Mouse (Mus musculus) adrenal gland, postnatal 10 days (tissue): ENCODE results near the gene Hsd11b2. TPM values are rescaled to one million over a fixed set of nuclear protein-coding genes. Genes with fewer than 3 reads are reported as not detected.
A peak's percentile ranks its signal among the peaks of the same experiment; 100 is the strongest.

ENCODE experiments used
- DNase-seq: peaks from one replicate; pipeline ENCODE4 v3.0.0; 2021; ENCODE audit warnings: mixed read lengths
- total RNA-seq, 2 experiments: library from RNA; stranded (reverse); gene quantifications; 2 replicates each; pipeline ENCODE4 v1.2.3; 2021

Hsd11b2 gene
- total RNA-seq, 2 experiments from 2014 or later = 1.9 to 2.5 TPM

GRCm38 (mm10) chr8:105527110-105527509 is 8.6 kb downstream of the Hsd11b2 start:
- peak; percentile 60 for DNase-seq

DNA sequence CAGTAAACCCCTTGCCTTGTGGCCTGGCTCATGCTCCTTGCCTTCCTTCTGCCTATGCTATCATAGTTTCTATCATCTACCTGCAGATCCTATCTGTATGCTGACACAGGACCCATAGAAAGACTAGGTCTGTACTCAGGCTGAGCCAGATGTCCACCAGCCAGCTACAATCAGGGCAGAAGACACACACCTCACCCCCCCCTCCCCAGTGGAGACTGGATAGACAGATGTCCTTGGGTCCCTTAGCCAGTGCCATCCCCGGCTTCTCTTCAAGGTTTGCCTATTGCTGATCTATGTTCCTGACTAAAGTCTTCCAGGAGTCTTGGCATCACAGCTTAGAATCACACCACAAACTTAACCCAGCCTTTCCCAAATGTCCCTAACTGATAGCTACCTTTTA is 9.7 kb downstream of the Hsd11b2 start:
- no peak for DNase-seq

DNA sequence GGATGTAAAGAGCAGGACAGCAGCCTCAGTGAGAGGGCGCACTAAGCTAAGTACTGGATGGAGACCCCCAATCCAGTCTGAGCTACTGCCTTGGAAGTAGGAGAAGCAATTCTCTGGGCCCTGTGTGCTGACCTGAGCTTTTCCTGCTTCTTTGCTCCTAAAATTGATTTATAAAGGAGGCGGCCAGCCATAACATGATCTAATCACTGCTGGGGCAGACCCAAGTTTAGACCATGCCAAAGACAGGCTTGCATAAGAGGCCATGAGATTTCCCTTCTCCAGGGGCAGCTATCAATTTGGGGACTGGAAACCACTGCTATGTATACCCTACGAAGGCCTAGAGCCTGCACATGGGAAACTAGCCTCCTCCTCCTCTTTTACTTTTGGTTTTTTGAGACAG is 10.7 kb downstream of the Hsd11b2 start:
- peak; percentile 52 for DNase-seq

- peak; percentile 87 for DNase-seq
Observed at GRCm38 (mm10) chr8:105531774-105532173, 13.2 kb downstream of the Hsd11b2 start.

DNA sequence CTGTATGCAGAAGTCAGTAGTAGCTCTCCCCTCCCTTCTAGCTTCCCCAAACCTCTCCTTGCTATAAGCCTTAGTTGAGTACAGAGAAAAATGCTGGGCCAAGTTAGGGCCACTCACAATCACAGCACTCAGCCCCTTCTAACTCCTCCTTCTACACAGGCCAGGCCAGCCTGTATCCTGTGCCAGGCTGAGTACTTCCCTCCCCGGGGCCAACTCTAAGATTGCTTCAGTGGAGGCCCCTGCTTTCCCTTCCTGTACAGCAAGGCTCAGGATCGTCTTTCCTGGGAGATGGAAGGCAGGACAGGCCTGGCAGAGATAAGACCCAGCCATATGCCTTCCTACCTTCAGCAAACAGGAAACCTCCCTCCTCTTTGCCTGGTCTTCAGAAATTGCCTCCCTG is 14.9 kb downstream of the Hsd11b2 start:
- DNase-seq = no peak

- DNase-seq = peak; percentile 87
Observed at GRCm38 (mm10) chr8:105533892-105534329, 15.4 kb downstream of the Hsd11b2 start.

DNA sequence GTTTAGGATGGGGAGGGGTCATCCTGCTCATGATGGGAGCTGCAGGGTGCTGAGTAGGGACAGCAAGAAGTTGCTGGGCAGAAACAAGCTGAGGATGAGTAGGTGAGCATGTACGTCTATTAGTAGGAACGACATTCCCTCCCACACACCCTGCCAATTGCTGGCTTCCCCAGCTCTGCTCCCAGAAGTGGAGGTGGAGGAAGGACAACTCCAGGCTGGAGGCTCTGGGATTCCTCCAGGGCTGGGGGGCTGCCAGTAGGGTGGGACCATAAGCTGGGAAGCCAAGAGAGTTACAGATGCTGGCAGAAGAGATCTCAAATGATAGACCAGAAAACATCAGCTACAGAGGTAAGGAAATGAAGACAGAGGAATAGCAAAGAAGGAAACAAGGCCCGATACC is 18.0 kb downstream of the Hsd11b2 start:
- no peak for DNase-seq

DNA sequence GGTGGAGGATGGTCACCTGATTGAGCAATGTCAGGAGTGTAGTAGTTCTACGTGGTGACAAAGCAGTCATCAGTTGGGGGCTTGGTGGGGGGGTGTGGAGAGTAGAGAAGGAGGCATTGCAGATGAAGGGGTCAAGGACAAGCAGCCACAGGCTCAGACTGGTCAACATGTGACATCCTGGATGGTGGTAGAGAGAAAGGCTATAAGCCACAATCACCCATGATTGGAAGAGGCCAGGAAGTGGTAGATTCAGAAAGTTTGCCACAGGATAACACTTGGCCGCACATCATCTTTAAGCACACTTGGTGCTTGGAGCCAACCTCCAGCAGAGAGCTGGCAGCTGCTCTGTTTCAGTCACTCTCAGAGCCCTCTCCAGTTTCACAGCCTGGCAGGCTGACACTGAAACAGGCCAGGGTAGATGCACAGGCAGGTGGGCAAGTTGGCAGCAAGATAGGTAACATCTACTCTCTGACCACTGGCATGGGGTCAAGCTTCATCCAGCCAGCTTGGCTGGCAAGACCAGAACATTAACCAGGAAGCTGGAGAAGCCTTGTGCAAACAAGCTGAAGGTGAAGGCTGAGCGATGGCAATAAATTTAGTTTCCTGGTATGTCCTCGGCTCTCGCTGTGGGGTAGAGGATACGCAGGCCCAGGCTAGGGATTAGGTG is 18.6 kb downstream of the Hsd11b2 start:
- DNase-seq = no peak

GRCm38 (mm10) chr8:105538940-105539339 is 20.4 kb downstream of the Hsd11b2 start:
- DNase-seq = no peak

- no peak for DNase-seq
Observed at GRCm38 (mm10) chr8:105542032-105542656, 23.6 kb downstream of the Hsd11b2 start.

- no peak for DNase-seq
Observed at GRCm38 (mm10) chr8:105542808-105543207, 24.3 kb downstream of the Hsd11b2 start.

- DNase-seq = no peak
Observed at GRCm38 (mm10) chr8:105543703-105544102, 25.1 kb downstream of the Hsd11b2 start.

DNA sequence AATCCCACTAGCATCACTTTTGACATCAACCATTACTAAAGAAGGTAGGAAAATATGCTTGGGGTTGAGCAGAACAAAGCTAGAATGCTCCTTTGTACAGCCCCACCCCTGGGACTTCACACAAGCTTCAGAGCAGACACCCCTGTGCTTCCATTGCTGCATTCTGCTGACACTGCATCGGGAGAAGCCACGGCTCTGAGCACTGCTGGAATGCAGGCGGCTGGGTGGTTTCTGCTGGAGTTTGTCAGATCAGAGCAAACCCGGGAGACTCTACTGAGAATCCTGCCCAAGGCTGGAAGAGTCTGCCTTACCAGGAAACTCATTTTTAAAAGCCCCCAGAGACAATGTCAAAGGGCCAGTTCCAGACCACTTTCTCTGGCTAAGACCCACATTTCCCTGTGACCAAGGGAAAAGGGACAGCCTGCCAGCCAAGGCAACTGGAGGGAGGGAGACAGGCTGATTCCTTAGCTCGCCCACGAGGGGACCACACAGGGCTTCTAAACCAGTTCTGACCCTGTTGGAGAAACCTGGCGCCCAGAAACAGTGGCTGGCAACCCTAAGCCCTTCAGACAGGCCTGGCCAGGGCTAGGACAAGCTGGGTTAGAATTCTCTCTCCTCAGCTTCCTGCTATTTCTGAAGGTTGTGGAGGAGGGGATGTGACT is 26.1 kb downstream of the Hsd11b2 start:
- DNase-seq = no peak

DNA sequence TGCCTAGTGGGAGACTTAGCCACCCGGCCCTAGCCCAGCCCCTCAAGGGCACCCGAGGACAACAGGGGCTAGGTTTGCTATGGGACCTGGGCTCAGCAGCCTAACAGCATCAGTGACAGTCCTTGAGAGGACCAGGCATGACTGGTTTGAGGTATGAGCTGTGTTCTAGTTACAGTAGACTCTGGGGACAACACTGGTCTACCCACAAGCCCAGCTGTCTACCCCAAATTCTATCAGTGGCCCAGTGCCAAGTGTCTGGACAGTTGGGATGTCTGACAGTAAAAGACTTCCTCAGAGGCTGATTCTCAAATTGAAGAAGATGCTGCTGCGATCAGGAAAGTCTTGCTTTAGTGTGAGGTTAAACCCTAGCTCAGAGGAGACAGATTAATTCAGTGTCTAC is 26.7 kb downstream of the Hsd11b2 start:
- DNase-seq = no peak

DNA sequence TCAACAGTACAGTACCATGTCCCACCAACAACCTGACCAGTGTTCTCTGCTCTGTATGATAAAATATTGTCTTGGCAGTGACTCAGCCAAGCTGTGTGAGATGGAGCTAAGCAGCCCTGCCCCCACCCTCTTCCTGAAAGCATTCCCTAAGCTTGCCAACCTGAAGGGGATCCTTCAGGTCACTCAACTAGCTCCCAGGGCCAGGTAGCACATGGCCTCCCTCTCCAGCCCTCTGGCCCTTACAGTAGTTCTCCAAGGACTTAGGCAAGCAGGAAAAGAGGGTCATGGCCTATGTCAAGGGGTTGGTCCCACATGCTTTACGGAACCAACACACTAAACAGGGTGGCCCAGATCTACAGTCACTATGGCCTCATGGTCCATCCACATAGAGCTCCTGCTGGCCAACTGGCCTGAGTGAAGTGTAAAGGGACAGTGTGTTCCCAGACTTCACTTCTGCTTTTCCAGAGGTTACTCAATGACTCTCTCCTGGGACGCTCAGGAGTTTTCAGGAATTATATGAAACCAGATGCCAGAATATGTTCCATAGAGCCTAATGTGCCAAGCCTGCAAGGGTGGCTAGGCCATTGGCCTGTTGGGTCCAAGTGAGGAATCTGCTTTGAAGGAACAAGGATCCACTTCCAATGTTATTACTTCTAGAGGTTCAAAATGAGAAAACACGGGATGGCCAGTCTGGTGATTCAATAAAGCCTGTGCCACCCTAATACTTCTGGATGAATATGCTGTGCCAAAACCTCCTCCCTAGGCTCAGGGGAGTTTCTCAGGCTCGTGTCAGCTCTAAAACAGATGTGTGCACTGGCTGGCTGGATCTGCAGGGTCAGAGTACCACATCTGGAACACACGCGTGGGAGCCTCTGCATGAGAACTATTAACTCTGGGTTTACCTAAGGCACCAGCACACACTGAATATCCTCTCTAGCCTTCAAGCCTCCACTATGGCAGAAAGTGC is 28.1 kb downstream of the Hsd11b2 start:
- no peak for DNase-seq

DNA sequence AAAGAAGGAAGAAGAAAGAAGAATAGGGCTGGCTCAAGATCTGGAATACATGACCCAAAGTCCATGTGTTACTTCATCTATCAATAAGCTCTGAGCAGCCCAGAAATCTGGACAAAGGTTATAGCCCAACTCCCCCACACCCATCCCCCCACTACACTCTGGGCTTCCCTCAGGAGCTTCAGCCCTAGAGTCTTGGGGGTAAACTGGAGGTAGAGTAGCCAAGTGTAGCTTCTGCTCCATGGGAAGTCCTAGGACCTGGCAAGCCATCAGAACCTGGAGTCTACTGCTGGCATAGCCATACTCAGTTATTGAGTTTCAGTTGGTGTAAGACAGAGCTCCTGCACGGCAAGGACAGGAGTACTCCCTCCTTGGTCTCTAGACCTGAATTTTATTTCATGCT is 31.0 kb downstream of the Hsd11b2 start:
- DNase-seq = no peak

DNA sequence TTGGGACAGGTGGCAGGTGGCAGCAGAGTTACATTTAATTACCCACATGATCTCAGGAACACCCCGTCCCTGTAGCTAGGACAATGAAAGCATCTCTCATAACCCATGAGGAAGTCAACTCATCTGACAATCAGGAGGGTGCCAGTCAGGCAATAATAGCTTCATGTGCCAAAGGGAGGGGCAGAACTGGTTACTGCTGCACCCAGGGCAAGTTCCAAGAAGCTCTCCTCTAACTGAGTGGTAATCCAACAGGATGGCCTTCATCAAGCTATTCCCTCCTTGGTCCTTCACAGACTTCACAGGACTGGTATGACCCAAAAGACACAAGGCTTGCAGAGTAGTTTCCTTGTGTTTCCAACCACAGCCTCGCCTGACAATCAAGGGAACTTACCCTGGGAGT is 31.5 kb downstream of the Hsd11b2 start:
- no peak for DNase-seq

- no peak for DNase-seq
Observed at GRCm38 (mm10) chr8:105552032-105552431, 33.5 kb downstream of the Hsd11b2 start.

DNA sequence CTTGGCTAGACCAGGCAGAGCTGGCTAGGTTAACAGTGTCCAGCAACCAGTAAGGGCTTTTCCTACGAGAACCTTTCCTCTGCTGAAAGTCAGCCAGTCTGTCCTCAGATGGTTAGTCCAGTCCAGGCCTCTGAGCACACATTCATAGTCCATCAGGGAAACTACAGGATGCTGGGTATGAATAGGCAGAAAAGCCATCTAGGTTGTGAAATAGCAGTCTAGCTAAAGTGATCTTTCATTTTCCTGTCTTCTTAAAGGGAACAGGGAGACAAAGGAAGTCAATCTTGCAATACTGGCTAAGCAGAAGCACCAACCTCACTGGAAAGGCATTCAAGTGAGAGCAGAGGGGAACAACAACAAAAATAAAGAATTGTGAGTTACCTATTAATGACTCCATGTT is 34.3 kb downstream of the Hsd11b2 start:
- DNase-seq = no peak

DNA sequence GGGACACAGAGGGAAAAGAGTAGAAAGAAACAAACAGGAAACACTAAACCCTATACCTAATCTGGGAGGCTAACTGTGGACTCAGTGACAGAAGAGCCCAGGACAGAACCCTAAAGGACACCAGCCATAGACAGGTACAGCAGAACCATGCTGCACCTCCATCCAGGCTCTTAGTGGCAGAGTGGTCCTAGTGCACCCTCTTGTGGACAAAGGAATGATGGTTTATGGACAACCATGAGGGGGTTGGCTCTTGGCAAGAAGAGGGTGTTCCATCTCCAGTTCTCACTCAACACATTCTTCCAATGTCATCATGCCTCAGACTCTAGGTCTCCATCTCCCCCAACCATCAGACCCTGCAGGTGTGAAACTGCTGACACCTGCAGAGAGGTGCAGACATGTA is 35.5 kb downstream of the Hsd11b2 start:
- peak; percentile 73 for DNase-seq

DNA sequence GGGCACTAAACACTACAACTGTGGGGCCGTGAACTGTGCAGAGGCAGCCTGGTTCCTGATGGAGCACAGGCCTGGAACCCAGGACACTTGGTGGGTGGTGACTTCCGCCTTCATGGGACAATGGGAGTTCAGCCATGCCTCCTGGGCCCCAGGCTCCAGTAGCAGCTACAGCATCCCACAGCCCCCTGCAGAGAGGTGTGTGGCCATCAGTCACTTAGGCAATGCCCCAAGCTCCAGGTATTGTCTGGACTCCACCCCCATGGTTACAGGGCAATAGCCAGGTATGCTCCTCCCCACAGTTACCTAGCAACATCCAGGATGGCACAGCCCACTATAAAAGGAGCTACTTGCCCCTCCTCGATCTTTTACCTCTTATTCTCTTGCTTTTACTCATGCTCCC is 36.7 kb downstream of the Hsd11b2 start:
- no peak for DNase-seq

- no peak for DNase-seq
Observed at GRCm38 (mm10) chr8:105562863-105563262, 44.3 kb downstream of the Hsd11b2 start.
